Mouse (Mus musculus): ENCODE results near the gene Ciao2a.

Ciao2a gene

GRCm38 (mm10) chr9:66110126-66110525, 16.3 kb upstream of the Ciao2a start:
- ChIA-PET CTCF (interaction anchor here in 1 of 4 experiments (0.7 kb wide), 1 partner anchor 288 kb away, joined by 3 read pairs; no protein-coding TSS in a partner anchor), POLR2A (interaction anchor here in 2 of 4 experiments (0.6 to 1.6 kb wide), 7 partner anchors 8 to 196 kb away, joined by 3 to 5 read pairs (median 4); no protein-coding TSS in a partner anchor)

GRCm38 (mm10) chr9:66110611-66111379, 15.6 kb upstream of the Ciao2a start:
- POLR2A ChIA-PET = interaction anchor here in 3 of 4 experiments (0.6 to 1.6 kb wide), 10 partner anchors 8 to 691 kb away, joined by 3 to 5 read pairs (median 4); no protein-coding TSS in a partner anchor

GRCm38 (mm10) chr9:66114341-66114740, 12.1 kb upstream of the Ciao2a start:
- ChIA-PET CTCF (interaction anchor here in 1 of 4 experiments (1.7 kb wide), 1 partner anchor 25 kb away, joined by 4 read pairs; no protein-coding TSS in a partner anchor), POLR2A (interaction anchor here in 3 of 4 experiments (0.5 to 1.7 kb wide), 3 partner anchors 10 to 625 kb away, joined by 3 to 5 read pairs (median 4); no protein-coding TSS in a partner anchor)

More at GRCm38 (mm10) chr9:66110611-66111379, 15.6 kb upstream of the Ciao2a start:
- CTCF ChIA-PET = interaction anchor here in 3 of 4 experiments (0.6 to 0.7 kb wide), 3 partner anchors 184 to 601 kb away, joined by 3 to 4 read pairs (median 3); no protein-coding TSS in a partner anchor

GRCm38 (mm10) chr9:66116890-66117289, 9.5 kb upstream of the Ciao2a start:
- CTCF ChIA-PET = interaction anchor here in 2 of 4 experiments (0.5 to 0.7 kb wide), 2 partner anchors 9 to 11 kb away, joined by 3 read pairs; no protein-coding TSS in a partner anchor
- POLR2A ChIA-PET = interaction anchor here in 2 of 4 experiments (0.9 to 1.8 kb wide), 6 partner anchors 8 to 41 kb away, joined by 3 to 5 read pairs (median 4); partner anchors contain the start of genes Ciao2a (in 1 of the 2), Dapk2 (in 1 of the 2) and Snx1 (in 1 of the 2)

GRCm38 (mm10) chr9:66119498-66119897, 6.9 kb upstream of the Ciao2a start:
- CTCF ChIA-PET = no interaction called here
- POLR2A ChIA-PET = no interaction called here

- ChIA-PET CTCF (no interaction called here), POLR2A (no interaction called here)
Observed at GRCm38 (mm10) chr9:66120106-66120505, 6.3 kb upstream of the Ciao2a start.

- POLR2A ChIA-PET = interaction anchor here in 1 of 4 experiments (0.7 kb wide), 1 partner anchor 9 kb away, joined by 3 read pairs; no protein-coding TSS in a partner anchor
Observed at GRCm38 (mm10) chr9:66120945-66121344, 5.5 kb upstream of the Ciao2a start.

GRCm38 (mm10) chr9:66121421-66121820, 5.0 kb upstream of the Ciao2a start:
- POLR2A ChIA-PET = interaction anchor here in 1 of 4 experiments (0.7 kb wide), 1 partner anchor 10 kb away, joined by 3 read pairs; no protein-coding TSS in a partner anchor
- CTCF ChIA-PET = interaction anchor here in 2 of 4 experiments (0.6 to 0.9 kb wide), 2 partner anchors 15 to 221 kb away, joined by 4 to 6 read pairs; no protein-coding TSS in a partner anchor

More at GRCm38 (mm10) chr9:66120945-66121344, 5.5 kb upstream of the Ciao2a start:
- CTCF ChIA-PET = interaction anchor here in 1 of 4 experiments (0.6 kb wide), 1 partner anchor 15 kb away, joined by 5 read pairs; no protein-coding TSS in a partner anchor

- POLR2A ChIA-PET = interaction anchor here in 2 of 4 experiments (0.6 to 1.4 kb wide), 3 partner anchors 11 to 437 kb away, joined by 3 to 7 read pairs (median 6); no protein-coding TSS in a partner anchor
- CTCF ChIA-PET = interaction anchor here in 1 of 4 experiments (1.1 kb wide), 1 partner anchor 215 kb away, joined by 3 read pairs; the partner anchor contains the start of genes Csnk1g1 and Trip4
Observed at GRCm38 (mm10) chr9:66123648-66124047, 2.8 kb upstream of the Ciao2a start.

- CTCF ChIA-PET = interaction anchor here in 3 of 4 experiments (0.7 to 1.3 kb wide), 4 partner anchors 20 to 526 kb away, joined by 3 to 8 read pairs (median 4); partner anchors contain the start of genes Csnk1g1 (in 1 of the 3) and Trip4 (in 1 of the 3)
Observed at GRCm38 (mm10) chr9:66124111-66124531, 2.3 kb upstream of the Ciao2a start.

GRCm38 (mm10) chr9:66124681-66125542, 1.5 kb upstream of the Ciao2a start:
- CTCF ChIA-PET = interaction anchor here (0.6 to 1.3 kb wide), 9 partner anchors 20 to 526 kb away, joined by 3 to 8 read pairs (median 3); partner anchors contain the start of genes Csnk1g1 (in 2 of the 4), Trip4 (in 2 of the 4) and Dapk2 (in 1 of the 4)
- POLR2A ChIA-PET = interaction anchor here in 3 of 4 experiments (0.6 to 2.2 kb wide), 42 partner anchors 8 to 929 kb away, joined by 3 to 11 read pairs (median 4); partner anchors contain the start of genes Csnk1g1 (in 1 of the 3), Lactb (in 1 of the 3), Pclaf (in 1 of the 3) and Pif1 (in 1 of the 3)

More at GRCm38 (mm10) chr9:66124111-66124531, 2.3 kb upstream of the Ciao2a start:
- POLR2A ChIA-PET = interaction anchor here in 3 of 4 experiments (0.6 to 2.2 kb wide), 17 partner anchors 8 to 851 kb away, joined by 3 to 8 read pairs (median 4); partner anchors contain the start of genes Lactb (in 1 of the 3), Pclaf (in 1 of the 3) and Plekho2 (in 1 of the 3)

- CTCF ChIA-PET = interaction anchor here in 3 of 4 experiments (0.5 to 1.5 kb wide), 10 partner anchors 10 to 1740 kb away, joined by 3 to 4 read pairs (median 3); partner anchors contain the start of gene Megf11 (in 1 of the 3)
- POLR2A ChIA-PET = interaction anchor here (0.7 to 2.2 kb wide), 21 partner anchors 9 to 930 kb away, joined by 3 to 11 read pairs (median 3); partner anchors contain the start of genes Aph1c (in 1 of the 4), Rps27l (in 1 of the 4) and Zfp609 (in 1 of the 4)
Observed at GRCm38 (mm10) chr9:66125543-66126455, 612 bp upstream of the Ciao2a start.

GRCm38 (mm10) chr9:66127193-66127546, 759 bp downstream of the Ciao2a start:
- POLR2A ChIA-PET = interaction anchor here (0.6 to 1.5 kb wide), 6 partner anchors 20 to 384 kb away, joined by 3 read pairs; no protein-coding TSS in a partner anchor

GRCm38 (mm10) chr9:66127884-66128283, 1.5 kb downstream of the Ciao2a start:
- CTCF ChIA-PET = no interaction called here
- POLR2A ChIA-PET = interaction anchor here in 2 of 4 experiments (1.0 to 1.8 kb wide), 4 partner anchors 24 to 64 kb away, joined by 3 to 4 read pairs (median 4); no protein-coding TSS in a partner anchor

More at GRCm38 (mm10) chr9:66127193-66127546, 759 bp downstream of the Ciao2a start:
- CTCF ChIA-PET = interaction anchor here in 1 of 4 experiments (1.5 kb wide), 1 partner anchor 528 kb away, joined by 4 read pairs; no protein-coding TSS in a partner anchor

- ChIA-PET CTCF (no interaction called here), POLR2A (interaction anchor here in 1 of 4 experiments (0.9 kb wide), 1 partner anchor 15 kb away, joined by 3 read pairs; no protein-coding TSS in a partner anchor)
Observed at GRCm38 (mm10) chr9:66131466-66131865, 5.1 kb downstream of the Ciao2a start.

GRCm38 (mm10) chr9:66135967-66136366, 9.6 kb downstream of the Ciao2a start:
- CTCF ChIA-PET = interaction anchor here in 3 of 4 experiments (0.5 to 1.4 kb wide), 10 partner anchors 9 to 842 kb away, joined by 3 to 10 read pairs (median 4); no protein-coding TSS in a partner anchor
- POLR2A ChIA-PET = interaction anchor here in 3 of 4 experiments (0.7 to 1.2 kb wide), 4 partner anchors 10 to 45 kb away, joined by 3 to 6 read pairs (median 4); partner anchors contain the start of genes Ciao2a (in 1 of the 3) and Snx1 (in 1 of the 3)
